Mouse (Mus musculus): ENCODE results near the gene Hba-x.
"Not testable (repeated sequence)": the region's sequence is repeated elsewhere in the genome, so short reads cannot be mapped to it uniquely, and the experiment has no call there.

Gene Hba-x

GRCm38 (mm10) chr11:32250880-32251763 is 25.1 kb upstream of the Hba-x start:
- DNase-seq (ENCODE audit: low spot score), result no peak

GRCm38 (mm10) chr11:32253121-32253520 is 23.1 kb upstream of the Hba-x start:
- no peak for DNase-seq (ENCODE audit: low spot score)

DNA sequence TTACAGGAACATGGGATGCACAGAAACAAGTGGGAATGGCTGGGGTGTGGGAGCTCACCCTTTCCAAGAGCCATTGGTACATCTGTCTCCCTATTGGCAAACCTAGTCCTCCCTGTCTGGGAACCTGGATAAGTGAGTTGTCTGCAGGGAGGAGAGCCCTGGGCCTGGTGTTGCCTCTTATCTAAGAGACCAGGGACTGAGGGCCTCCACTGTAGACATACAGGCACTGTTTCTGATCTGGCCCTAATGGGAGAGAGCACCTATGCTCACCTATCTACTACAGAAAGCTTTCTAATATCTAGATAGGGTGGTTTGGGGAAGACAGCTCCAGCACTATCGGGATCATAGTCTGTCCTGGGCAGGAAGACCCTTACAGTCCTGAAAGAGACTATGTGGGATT is 20.1 kb upstream of the Hba-x start:
- no peak for DNase-seq (ENCODE audit: low spot score)

DNA sequence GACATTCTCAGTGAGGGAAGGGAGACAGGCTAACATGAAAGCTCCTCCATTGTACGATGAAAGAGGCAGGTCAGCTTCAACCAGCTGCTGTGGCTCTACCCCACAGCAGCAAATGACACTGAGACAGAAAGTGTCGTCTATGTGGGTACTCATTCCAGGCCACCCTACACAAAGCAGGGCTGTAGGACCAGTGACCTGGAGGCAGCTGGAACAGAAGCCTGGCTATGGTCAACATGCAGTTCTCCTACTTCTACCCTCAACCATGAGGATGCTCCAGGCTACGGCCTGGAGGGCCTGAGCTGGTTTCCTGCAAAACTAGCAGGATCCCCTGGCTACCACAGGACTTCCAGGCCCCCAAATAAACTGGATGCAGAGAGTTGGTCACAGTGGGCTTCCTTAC is 19.6 kb upstream of the Hba-x start:
- DNase-seq (ENCODE audit: low spot score), result no peak

GRCm38 (mm10) chr11:32262674-32263415 is 13.4 kb upstream of the Hba-x start:
- peak; percentile 73 for DNase-seq (ENCODE audit: low spot score)

GRCm38 (mm10) chr11:32265117-32265738 is 11.0 kb upstream of the Hba-x start:
- DNase-seq (ENCODE audit: low spot score), result no peak

- no peak for DNase-seq (ENCODE audit: low spot score)
These were observed 10.0 kb upstream of the Hba-x start for GRCm38 (mm10) chr11:32266194-32266593.

DNA sequence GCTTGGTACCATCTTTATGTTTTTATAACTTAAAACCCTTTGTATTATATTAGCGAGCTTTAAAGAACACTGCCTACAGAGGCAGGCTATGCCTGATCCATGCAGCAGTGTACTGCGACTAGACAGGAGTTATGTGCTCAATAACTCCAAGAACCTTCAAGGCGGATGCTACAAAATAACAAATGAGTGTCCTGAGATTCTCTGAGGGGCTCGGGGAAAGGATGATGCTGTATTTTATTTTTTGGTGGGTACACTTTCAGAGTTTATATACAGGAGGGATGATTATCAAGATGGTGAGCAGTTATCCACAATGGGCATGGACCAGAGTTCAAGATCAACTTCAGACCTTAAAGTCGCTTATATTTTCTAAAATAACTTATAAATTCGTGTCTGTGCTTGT is 9.4 kb upstream of the Hba-x start:
- no peak for DNase-seq (ENCODE audit: low spot score)

DNA sequence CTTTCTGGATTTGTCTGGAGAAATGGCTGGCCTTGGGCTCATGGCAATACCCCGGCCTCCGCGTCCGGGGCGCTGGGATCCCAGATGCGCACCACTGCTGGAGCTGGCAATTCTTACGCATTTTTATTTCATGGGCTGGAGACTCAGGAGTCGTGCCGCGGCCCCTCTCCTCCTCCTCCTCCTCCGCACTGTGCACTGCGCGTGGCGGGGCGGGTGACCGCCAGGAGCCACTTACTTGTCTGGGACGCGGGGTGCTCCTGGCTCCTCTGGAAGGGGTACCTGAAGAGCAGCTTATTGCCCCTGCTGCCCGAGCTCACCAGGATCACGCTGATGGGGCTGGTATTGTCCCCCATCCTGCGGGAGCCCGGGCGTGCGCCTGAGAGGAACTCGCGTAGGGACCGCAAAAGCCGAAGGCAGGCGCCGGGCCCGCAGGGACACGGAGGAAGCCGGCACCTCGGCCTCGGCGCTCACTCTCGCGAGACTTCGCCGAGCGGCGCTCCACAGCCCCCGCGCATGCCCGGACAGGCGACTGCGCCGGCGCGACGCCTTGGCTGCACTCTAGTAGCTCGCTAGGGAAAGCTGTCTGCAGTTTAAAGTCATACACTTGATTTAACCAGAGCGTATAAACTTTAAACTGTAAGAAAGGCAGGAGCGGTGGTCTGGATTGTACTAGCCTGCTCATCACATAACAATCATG is 8.9 kb upstream of the Hba-x start, which contains the start of gene Nprl3:
Gene Nprl3 (minus strand): TSS at position 520 of the 697 bp plus-strand sequence.
- DNase-seq (ENCODE audit: low spot score), result peak; percentile 96

DNA sequence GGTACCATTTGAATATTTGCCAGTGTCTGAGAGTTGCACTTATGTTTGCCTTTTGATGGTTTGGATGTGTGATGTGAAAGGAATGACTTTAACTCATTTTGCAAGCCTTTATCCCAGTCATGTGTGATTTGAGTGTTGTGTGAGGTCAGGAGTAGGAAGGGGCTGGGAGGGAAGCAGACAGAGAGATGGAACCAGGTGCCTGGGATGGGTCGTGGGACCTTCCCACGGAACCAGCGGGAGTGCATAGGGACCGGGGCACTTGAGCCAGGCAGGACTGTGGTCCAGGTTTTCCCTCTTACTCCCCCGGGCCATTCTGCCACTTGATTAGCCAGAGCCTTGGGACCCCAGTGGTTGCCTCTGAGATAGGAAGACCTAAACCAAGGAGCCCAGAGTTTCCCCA is 8.2 kb upstream of the Hba-x start:
- peak; percentile 24 for DNase-seq (ENCODE audit: low spot score)

DNA sequence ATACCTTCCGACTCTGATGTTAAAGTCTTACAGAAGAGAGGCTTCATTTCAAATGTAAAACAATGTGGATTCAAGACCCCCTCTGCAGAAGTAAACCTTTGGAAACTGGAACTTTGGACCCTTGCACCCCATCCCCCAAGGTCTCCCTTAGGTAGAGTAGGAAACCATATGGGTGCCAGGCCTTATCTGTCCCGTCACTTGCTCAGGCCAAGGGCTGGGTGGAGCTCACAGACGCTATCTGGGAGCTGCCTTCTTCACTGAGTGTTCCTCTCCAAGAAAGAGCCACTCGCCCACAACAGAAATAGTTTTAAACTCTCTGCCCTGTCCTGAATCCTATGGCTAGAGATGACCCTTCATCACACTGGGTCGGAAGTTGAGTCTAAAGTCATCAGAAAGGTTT is 7.2 kb upstream of the Hba-x start:
- DNase-seq (ENCODE audit: low spot score), result peak; percentile 27

DNA sequence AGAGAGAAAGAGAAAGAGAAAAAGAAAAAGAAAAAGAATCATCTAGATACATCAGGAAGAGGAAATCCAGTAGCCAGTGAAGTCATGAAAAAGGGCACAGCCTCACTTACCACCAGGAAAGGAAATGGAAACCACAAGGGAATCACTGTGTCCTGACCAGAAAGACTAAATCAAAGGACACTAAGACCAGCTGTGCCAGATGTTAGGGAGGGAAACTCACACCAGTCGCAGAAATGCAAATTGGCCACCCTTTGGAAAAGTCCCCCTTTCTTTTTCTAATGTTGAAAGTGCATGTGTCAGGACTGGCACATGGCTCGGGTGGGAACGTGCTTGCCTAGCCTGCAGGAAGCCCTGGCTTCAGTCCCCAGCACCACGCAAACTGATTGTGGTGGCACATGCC is 5.0 kb upstream of the Hba-x start:
- DNase-seq (ENCODE audit: low spot score), result no peak

DNA sequence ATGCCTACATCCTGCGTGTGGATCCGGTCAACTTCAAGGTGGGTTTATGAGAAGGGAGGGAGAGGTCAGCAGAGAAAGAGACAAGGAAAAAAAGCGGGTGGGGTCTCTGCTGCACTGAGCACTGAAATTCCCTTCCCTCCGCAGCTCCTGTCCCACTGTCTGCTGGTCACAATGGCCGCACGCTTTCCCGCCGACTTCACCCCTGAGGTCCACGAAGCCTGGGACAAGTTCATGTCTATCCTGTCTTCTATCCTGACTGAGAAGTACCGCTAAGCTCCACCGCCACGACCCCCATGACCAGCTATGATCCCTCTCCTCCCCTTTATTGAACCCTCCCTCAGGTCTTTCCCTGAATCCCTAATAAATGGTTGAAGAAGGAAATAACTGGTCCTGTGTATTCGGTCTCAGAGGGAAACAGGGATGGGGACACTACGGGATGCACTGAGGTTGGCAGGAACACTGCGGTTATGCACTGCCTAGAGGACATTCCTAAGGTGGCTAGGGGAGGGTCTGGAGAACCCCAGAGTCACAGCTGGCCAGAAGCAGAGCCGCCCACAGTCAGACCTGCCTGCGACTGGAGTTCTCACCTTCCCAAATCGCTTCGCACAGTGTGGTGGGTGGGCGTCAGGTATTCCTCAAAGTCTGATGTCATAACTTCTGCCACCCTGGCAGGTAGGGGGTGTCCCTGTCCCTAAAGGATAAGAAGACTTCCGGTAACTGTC is 1.7 kb downstream of the Hba-x start:
- DNase-seq (ENCODE audit: low spot score), result peak; percentile 27

DNA sequence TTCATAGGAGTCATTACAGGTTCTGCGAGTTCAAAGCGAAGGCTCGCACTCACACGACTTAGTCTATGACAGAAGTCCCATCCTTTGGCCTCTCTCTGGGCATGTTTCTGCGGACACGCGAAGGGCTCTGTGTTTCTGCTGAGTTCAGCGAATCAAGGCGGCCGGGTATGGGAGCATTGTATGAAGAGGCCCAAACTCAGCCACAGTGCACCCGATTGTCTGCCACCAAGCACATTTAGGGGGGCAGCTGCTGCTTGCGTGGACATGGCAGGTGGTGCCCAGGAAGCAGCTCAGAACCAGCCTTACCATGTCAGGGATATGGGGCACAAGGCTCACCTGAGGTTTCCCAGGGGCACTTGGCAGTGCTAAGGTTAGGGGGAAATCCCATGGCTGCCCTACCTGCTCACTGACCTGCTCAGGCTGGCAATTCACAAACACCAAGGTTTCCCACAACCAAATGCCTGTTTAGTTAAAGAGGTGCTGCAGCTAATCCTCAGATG is 2.3 kb downstream of the Hba-x start:
- no peak for DNase-seq (ENCODE audit: low spot score)

DNA sequence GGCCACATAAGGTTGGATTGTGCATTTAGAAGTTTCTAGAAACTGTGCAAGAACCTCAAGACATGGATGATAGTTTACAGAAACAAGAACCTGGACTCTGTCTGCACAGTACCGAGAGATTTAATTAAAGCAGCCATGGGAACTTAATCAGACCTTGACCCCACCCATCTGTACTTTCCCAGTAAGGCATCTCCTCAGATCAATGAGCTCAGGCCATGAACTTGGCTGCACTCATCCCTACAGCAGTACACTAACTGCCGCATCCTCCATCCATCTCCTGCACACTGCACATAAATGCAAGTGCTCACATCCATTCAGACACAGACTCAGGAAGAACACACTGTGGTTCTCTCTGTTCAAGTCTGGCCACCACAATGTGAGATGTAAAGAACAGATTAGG is 4.4 kb downstream of the Hba-x start:
- no peak for DNase-seq (ENCODE audit: low spot score)

DNA sequence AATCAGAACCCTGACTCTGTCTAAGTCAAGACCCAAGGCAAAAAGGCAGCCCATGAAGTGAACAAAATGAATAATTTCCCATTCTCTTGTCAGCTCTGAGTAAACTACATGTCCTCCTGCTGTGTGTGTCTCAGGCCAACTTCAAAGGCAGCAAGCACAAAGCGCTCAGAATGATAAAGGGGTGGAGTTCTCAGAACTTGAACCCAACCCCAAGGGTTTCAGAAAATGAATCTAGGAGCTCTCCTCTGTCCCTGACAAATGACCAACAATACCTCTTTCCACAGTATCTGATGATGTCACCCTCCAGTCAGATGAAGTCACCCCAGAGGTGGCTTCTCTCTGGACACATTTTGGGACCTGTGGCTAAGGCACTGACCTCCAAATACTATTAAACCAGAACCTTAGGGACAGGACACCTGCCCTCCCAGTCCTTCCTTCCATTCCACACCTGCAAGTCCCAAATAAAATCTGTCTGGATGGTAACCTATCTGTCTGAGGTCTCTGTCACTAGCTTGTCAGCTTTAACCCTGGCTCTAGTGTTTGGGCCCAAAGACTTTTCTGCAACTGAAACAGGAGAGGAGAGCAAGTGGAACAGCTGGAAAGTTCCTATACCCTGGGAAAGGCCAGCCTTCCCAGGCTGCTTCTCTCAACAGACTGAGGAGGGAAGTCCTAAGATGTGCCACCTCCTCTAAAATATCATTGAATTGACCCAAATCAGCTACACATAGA is 5.4 kb downstream of the Hba-x start:
- DNase-seq (ENCODE audit: low spot score), result no peak

DNA sequence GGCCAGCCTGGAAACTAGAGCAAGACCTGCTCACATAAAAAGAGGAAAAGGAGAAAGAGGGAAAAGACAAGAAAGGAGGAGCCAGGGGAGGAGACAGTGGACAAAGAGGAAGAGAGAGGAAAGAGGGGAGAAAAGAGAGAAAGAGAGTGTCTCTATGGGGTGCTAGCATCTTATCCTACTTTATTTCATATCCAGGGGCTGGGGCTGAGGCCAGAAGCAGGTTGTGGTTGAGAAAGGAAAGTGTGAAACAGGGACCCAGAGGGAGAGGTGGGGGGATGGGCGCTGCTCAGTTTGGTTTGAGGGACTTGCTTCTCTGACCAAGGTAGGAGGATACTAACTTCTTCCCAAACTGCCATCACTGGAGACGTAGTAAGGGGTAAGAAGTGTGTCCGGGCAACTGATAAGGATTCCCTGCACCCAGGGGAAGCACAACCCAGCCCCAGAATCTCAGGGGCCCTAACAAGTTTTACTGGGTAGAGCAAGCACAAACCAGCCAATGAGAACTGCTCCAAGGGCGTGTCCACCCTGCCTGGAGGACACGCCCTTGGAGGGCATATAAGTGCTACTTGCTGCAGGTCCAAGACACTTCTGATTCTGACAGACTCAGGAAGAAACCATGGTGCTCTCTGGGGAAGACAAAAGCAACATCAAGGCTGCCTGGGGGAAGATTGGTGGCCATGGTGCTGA is 7.0 kb downstream of the Hba-x start, which contains the start of gene Hba-a1:
Gene Hba-a1 (plus strand): TSS at position 421 of the 687 bp plus-strand sequence.
- DNase-seq (ENCODE audit: low spot score), result not testable (repeated sequence)

GRCm38 (mm10) chr11:32284582-32284981 is 8.4 kb downstream of the Hba-x start:
- DNase-seq (ENCODE audit: low spot score), result not testable (repeated sequence)

DNA sequence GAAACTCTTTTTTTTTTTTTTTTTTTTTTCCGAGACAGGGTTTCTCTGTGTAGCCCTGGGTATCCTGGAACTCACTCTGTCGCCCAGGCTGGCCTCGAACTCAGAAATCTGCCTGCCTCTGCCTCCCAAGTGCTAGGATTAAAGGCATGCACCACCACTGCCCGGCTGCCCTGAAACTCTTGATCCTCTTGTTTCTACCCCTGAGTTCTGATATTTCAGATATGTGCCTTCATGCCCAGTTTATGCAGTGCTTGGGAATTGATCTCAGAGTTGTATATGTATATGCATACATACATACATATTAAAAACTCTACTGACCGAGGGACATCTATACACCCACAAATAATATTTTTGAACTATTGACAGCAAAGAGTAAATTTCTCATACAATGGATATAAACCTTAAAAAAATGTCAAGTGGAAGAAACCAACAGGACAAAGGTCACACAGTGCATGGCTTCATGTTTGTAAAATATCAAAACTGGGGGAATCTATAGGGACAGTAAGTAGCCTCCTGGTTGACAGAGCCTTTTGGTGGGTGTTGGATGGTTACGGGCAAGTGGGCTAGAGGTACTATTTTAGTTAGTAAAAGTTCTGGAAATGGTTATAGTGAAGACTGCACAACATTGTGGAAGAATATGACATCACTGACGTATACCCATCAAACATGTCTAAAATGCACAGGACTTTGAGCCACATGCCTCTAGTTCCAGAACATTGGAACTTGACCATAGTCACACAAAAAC is 9.0 kb downstream of the Hba-x start:
- no peak for DNase-seq (ENCODE audit: low spot score)

Measured in embryo, embryonic 10 days (tissue).